Mouse (Mus musculus): ENCODE data around the gene Il1rn.

- TF ChIP-seq CTCF (conservative IDR thresholded peaks at IDR 0.05; ENCODE audit: insufficient read depth, insufficient read length, low read depth, low read length), result no peak
- TF ChIP-seq POLR2A (IDR thresholded peaks at IDR 0.05; ENCODE audit: low read depth, low read length), result no peak
Observed at GRCm38 (mm10) chr2:24385111-24385961, 48.7 kb downstream of the Il1rn start.
